Mouse (Mus musculus) gastrocnemius, adult 18-20 months (tissue): ENCODE data around the gene Fbxw7. TPM values are rescaled to one million over a fixed set of nuclear protein-coding genes. Genes with fewer than 3 reads are reported as not detected.

Source experiments
- DNase-seq: peaks from one replicate; pipeline ENCODE4 v3.0.0; 2021; ENCODE audit warnings: low spot score
- total RNA-seq, 2 experiments: library from RNA; stranded (reverse); gene quantifications; 2 replicates each; pipeline ENCODE4 v1.2.3; 2021

Gene Fbxw7
- total RNA-seq, 2 experiments from 2014 or later = 21.9 to 23.9 TPM

DNA sequence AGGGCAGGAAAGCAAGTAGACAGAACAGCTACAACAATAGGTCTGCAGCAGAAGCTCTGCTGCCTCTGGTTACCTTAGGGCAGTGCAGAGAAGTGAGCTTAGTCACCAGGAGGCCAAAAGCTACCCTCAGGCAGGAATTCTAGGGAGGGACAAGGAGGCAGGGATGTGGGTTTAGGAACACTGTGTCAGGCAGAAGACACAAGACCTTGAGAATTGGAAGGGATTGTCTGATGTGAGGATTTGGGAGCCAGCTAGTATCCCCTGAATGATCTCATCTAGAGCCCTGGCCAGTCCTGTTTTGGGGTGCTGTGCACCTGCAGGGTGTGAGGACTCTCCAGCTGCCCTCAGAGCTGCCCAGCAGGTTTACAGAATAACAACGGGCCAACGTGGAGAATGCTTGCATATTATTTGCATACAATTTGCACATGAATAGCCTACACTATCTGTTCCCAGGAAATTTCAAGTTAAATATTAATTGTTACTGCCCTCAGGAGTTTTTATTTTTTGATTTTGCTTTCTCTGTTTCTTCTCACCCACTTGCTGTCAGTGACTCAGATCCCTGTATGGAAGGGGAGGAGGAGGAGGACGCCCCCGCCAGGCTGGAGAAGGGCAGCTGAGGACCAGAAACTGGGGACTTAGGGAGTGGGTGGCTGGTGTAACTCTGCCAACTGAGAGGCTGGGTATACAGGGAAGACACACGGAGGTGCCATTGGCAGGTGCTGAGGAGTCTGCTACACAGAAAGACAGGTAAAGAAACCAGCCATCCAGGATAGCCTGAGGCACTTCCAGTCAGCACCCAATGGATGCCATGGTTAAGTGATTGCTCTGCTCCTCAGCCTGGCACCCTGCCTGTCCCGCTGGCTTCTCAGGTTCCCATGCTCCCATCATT is 210.0 kb downstream of the Fbxw7 start:
- no peak for DNase-seq

Other genes with a start within 250 kb of the Fbxw7 start
- gene Arfip1, start 232.6 kb upstream of the Fbxw7 start, total RNA-seq = 10 to 100 TPM in 1 of 2 experiments, 1 to 10 TPM in 1; 9.8 to 11.6 TPM
- gene Tigd4, start 221.7 kb upstream of the Fbxw7 start, total RNA-seq = 10 to 100 TPM in 1 of 2 experiments, 1 to 10 TPM in 1; 5.7 to 15.0 TPM
- under 1 TPM; 0.78 to 0.98 TPM for gene Tmem154, start 149.1 kb upstream of the Fbxw7 start, total RNA-seq